Mouse (Mus musculus): Measurements from ENCODE around the gene Olfr513. TPM values are rescaled to one million over a fixed set of nuclear protein-coding genes. Genes with fewer than 3 reads are reported as not detected.

The Olfr513 gene
- total RNA-seq (2021), result not detected
- long read RNA-seq, experiment 1, result 0 reads
- long read RNA-seq, experiment 2, result 0 reads

GRCm38 (mm10) chr7:108750673-108751072 lies at the start of gene Olfr513:
Gene Olfr513 (plus strand): TSS chr7:108750973.
- no peak for DNase-seq

DNA sequence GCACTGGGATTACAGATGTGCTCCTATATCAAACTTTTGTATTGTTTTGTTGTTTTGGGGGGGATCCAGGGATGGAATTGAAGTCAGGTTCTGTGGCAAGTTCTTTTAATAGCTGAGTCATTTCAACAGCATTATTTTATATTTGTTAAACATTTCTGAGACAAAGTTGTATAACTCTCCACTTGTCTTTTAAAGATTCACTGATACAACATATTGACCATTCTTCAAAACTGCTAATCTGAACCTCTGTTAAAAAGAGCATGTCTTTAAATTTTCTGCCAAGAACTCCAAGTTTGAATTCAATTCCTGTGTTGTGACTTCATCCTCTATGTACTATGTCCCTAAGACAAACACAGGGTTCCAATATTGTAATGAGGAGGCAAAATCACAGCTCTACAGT lies 37.8 kb upstream of the Olfr513 start, which contains the start of gene Olfr512:
TSS of gene Olfr512 (plus strand) at position 301 of the 400 bp plus-strand sequence.
- no peak for DNase-seq

DNA sequence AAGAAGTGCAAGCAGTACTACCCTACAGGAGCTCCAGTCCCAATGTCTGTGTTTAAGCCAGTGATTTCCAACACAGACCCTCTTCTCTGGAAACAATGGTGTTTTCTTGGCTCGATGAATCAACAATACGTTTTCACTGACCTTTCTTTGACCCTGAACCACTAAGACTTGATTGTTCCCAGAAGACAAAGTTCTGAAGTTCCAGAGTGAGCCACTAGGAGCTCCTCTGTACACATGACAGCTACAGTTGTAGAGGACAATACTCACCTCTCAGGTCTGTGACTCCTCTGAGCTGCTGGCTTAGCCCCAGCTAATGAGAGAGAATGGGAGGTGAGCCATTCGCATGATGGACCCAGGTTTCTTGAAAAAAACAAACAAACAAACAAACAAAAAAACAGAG lies 9.6 kb downstream of the Olfr513 start:
- DNase-seq, result no peak

DNA sequence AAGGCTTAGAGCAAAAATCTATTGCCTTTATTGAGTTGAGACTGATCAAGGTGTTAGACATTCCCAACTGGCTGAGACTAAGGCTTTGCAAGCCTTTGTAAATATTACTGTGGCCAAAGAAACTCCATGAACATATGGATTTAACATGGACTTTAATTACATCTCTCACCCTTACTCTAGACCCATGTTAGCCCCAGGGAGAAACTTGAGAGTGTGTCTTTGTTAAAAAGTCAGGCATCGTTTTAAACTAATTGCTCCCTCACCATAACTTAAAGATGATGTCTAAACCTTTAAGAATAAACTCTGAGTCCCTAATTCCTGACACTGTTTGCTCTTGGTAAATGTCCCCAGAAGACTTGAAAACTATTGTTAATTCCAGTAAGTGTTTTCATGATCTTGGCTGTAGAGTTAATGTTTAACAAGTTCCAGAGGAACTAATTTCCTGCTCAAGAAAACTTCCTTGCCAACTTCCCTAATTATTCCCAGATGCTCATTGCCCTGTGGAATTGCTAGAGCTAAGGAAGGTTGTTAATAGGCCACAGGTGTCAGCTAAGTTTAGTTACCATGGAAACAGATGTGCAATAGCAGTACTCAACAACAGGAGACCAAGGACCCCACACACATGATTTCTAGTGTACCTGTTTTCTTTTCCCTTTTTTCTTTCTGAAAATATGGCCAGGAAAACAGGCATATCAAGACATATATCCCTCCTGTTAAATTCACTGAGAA lies 46.6 kb downstream of the Olfr513 start:
- no peak for DNase-seq

Other genes with a start within 250 kb of the Olfr513 start
- gene Olfr502, start 225.9 kb upstream of the Olfr513 start, total RNA-seq (2021), result not detected
- not detected for gene Olfr503, start 206.4 kb upstream of the Olfr513 start, total RNA-seq (2021)
- gene Olfr504, start 185.2 kb upstream of the Olfr513 start, total RNA-seq (2021), result not detected
- not detected for gene Olfr506, start 140.2 kb upstream of the Olfr513 start, total RNA-seq (2021)
- not detected for gene Olfr507, start 129.2 kb upstream of the Olfr513 start, total RNA-seq (2021)
- not detected for gene Olfr508, start 121.0 kb upstream of the Olfr513 start, total RNA-seq (2021)
- not detected for gene Olfr509, start 99.1 kb upstream of the Olfr513 start, total RNA-seq (2021)
- gene Olfr510, start 84.6 kb upstream of the Olfr513 start, total RNA-seq (2021), result not detected
- not detected for gene Olfr512, start 37.7 kb upstream of the Olfr513 start, total RNA-seq (2021)
- gene Olfr514, start 75.0 kb downstream of the Olfr513 start, total RNA-seq (2021), result not detected
- gene Olfr516, start 99.6 kb downstream of the Olfr513 start, total RNA-seq (2021), result not detected
- not detected for gene Olfr517, start 121.4 kb downstream of the Olfr513 start, total RNA-seq (2021)
- gene Olfr518, start 134.0 kb downstream of the Olfr513 start, total RNA-seq (2021), result not detected
- gene Olfr519, start 143.4 kb downstream of the Olfr513 start, total RNA-seq (2021), result not detected
- under 1 TPM; 0.36 to 0.40 TPM for gene Nlrp10, start 179.2 kb downstream of the Olfr513 start, total RNA-seq (2021)
- 100 to 1,000 TPM; 132 to 147 TPM for gene Eif3f, start 183.4 kb downstream of the Olfr513 start, total RNA-seq (2021)
- 10 to 100 TPM; 21.1 to 38.1 TPM for gene Tub, start 199.4 kb downstream of the Olfr513 start, total RNA-seq (2021)